Mouse (Mus musculus): Measurements from ENCODE around the gene Tmem145.

GRCm38 (mm10) chr7:25294495-25294894, 11.4 kb upstream of the Tmem145 start:
- TF ChIP-seq CTCF (IDR thresholded peaks at IDR 0.05; ENCODE audit: low read depth) = no peak
- TF ChIP-seq EP300 (IDR thresholded peaks at IDR 0.05; ENCODE audit: low read depth) = no peak

Measured in heart, postnatal 0 days (tissue).